Mouse (Mus musculus): ENCODE measurements around the gene Lfng. TPM values are rescaled to one million over a fixed set of nuclear protein-coding genes. Genes with fewer than 3 reads are reported as not detected.

Gene Lfng
- polyA plus RNA-seq, 1 experiment from 2014 or later: 16.7 TPM

DNA sequence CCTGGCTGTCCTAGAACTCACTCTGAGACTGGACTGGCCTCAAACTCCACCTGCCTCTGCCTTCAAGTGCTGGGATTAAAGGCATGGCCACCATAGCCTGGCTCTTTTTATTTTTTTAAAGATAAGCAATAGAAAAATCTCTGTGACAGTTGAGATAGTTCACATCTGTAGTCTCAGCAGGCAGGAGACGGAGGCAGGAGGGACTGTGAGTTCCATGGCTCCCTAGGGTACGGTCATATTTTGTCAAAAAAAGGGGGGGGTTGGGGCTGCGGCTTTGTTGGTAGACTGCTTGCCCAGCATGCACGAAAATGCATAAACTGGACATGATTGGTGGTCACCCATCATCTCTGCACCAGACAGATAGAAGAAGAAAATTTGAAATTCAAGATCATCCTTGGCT is 35.9 kb upstream of the Lfng start:
- WGBS: 32% methylated on average over 4 of the region's 4 CpGs
- Histone ChIP-seq H3K36me3 (no peaks in the 10 kb centered on the region), H3K9me3 (replicated peaks) (no peaks in the 10 kb centered on the region), H3K4me3 (replicated peaks) (no peak overlapping the region), H3K9ac (replicated peaks) (no peak overlapping the region), H3K4me1 (peaks cover 18% of the 10 kb centered on the region), H3K4me2 (no peak overlapping the region), H3K27ac (replicated peaks) (no peak overlapping the region), H3K27me3 (replicated peaks) (no peaks in the 10 kb centered on the region)
- no peak for ATAC-seq (ENCODE audit: low FRiP score)

GRCm38 (mm10) chr5:140571673-140572072 is 35.4 kb upstream of the Lfng start:
- Histone ChIP-seq H3K9ac (replicated peaks) (no peak overlapping the region), H3K27me3 (replicated peaks) (no peaks in the 10 kb centered on the region), H3K4me1 (peaks cover 18% of the 10 kb centered on the region), H3K36me3 (no peaks in the 10 kb centered on the region), H3K4me2 (no peak overlapping the region), H3K4me3 (replicated peaks) (no peak overlapping the region), H3K27ac (replicated peaks) (no peak overlapping the region), H3K9me3 (replicated peaks) (no peaks in the 10 kb centered on the region)
- WGBS: 34% methylated on average over 10 of the region's 10 CpGs
- no peak for ATAC-seq (ENCODE audit: low FRiP score)

- no peak for ATAC-seq (ENCODE audit: low FRiP score)
- H3K4me1 ChIP-seq: peaks cover 12% of the 10 kb centered on the region
- H3K4me3 ChIP-seq (replicated peaks): no peak overlapping the region
- no peaks in the 10 kb centered on the region for H3K27me3 ChIP-seq (replicated peaks)
- H3K27ac ChIP-seq (replicated peaks): no peak overlapping the region
- H3K4me2 ChIP-seq: no peak overlapping the region
- no peaks in the 10 kb centered on the region for H3K9me3 ChIP-seq (replicated peaks)
- WGBS: 80% methylated on average over 6 of the region's 6 CpGs
- no peaks in the 10 kb centered on the region for H3K36me3 ChIP-seq
- no peak overlapping the region for H3K9ac ChIP-seq (replicated peaks)
These were observed 34.5 kb upstream of the Lfng start for GRCm38 (mm10) chr5:140572611-140573010.

GRCm38 (mm10) chr5:140575381-140575866 is 31.7 kb upstream of the Lfng start:
- H3K36me3 ChIP-seq: no peaks in the 10 kb centered on the region
- H3K4me3 ChIP-seq (replicated peaks): no peak overlapping the region
- no peak overlapping the region for H3K27ac ChIP-seq (replicated peaks)
- H3K4me1 ChIP-seq: peaks cover 8% of the 10 kb centered on the region
- WGBS: 73% methylated on average over 5 of the region's 5 CpGs
- H3K9me3 ChIP-seq (replicated peaks): no peaks in the 10 kb centered on the region
- no peaks in the 10 kb centered on the region for H3K27me3 ChIP-seq (replicated peaks)
- H3K9ac ChIP-seq (replicated peaks): no peak overlapping the region
- ATAC-seq (ENCODE audit: low FRiP score): no peak
- H3K4me2 ChIP-seq: no peak overlapping the region

DNA sequence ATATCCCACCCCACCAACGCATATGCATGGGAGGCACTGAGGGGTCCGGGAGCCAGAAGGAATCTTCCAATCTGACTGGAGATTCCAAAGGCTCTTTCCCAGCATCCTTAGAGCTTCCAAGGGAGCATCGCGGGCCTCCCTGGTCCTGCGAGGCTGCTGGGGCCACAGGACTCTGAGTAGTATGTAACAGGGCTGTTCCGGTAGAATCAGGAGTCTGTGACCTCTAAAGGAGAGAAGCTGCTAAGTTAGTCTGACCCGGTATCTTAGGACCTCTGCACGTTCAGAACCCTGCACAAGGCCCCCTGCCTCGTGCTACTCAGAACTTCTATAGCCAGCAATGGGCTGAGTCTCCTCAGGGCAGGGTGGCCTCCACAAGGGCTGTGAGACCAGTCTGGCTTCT is 27.9 kb upstream of the Lfng start:
- no peak for ATAC-seq (ENCODE audit: low FRiP score)
- Histone ChIP-seq H3K36me3 (no peaks in the 10 kb centered on the region), H3K27ac (replicated peaks) (no peak overlapping the region), H3K9me3 (replicated peaks) (no peaks in the 10 kb centered on the region), H3K4me1 (peaks cover 26% of the 10 kb centered on the region), H3K4me2 (no peak overlapping the region), H3K27me3 (replicated peaks) (no peaks in the 10 kb centered on the region), H3K9ac (replicated peaks) (no peak overlapping the region), H3K4me3 (replicated peaks) (no peak overlapping the region)
- WGBS: 22% methylated on average over 9 of the region's 9 CpGs

DNA sequence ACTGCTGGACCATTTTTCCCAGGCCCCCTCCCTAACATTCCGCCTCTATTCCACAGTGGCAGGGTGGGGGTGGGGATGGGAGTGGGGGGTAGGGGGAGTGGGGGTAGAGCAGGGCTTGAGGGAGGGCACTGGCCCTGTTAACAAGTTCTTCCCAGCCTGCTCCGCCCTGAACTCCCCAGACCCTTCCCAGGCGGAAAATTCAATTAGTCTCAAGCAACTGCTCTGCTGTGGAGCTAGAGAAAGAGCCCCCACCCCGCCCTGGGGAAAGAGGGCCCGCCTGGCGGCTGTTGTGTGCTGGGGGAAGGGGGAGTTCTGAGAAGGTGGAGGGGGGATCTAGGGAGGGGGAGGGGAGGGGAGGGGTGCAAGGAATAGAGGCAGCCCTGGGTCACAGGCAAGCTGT is 27.3 kb upstream of the Lfng start:
- 14% methylated on average over 6 of the region's 6 CpGs for WGBS
- peak; percentile 12; the same call in 1 of the 2 replicates for ATAC-seq (ENCODE audit: low FRiP score)
- H3K27me3 ChIP-seq (replicated peaks): no peaks in the 10 kb centered on the region
- H3K27ac ChIP-seq (replicated peaks): no peak overlapping the region
- H3K4me3 ChIP-seq (replicated peaks): no peak overlapping the region
- no peak overlapping the region for H3K9ac ChIP-seq (replicated peaks)
- no peaks in the 10 kb centered on the region for H3K9me3 ChIP-seq (replicated peaks)
- H3K4me2 ChIP-seq: no peak overlapping the region
- no peaks in the 10 kb centered on the region for H3K36me3 ChIP-seq
- peaks cover 27% of the 10 kb centered on the region for H3K4me1 ChIP-seq

DNA sequence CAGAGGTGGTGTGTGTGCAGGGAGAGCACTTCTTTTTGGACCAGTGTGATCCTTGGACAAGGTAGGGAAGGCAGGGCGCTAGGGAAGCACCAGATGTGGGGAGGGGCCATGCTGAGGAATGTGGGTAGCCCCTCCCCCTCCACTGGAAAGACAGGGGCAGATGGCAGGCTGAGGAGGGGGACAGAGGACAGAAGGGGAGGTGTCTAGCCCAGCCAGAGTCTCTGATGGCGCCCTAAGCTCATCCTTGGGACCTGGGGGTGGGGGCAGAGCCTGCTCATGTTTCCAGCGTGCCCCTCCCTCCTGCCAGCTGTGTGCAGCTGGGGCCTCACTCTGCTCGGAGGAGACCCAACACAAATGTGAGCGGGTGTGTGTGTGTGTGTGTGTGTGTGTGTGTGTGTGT is 25.6 kb upstream of the Lfng start:
- H3K4me3 ChIP-seq (replicated peaks): no peak overlapping the region
- 6% methylated on average over 5 of the region's 5 CpGs for WGBS
- H3K9ac ChIP-seq (replicated peaks): no peak overlapping the region
- no peaks in the 10 kb centered on the region for H3K9me3 ChIP-seq (replicated peaks)
- H3K27ac ChIP-seq (replicated peaks): no peak overlapping the region
- H3K4me2 ChIP-seq: no peak overlapping the region
- H3K4me1 ChIP-seq: peaks cover 27% of the 10 kb centered on the region
- H3K27me3 ChIP-seq (replicated peaks): no peaks in the 10 kb centered on the region
- ATAC-seq (ENCODE audit: low FRiP score): no peak
- no peaks in the 10 kb centered on the region for H3K36me3 ChIP-seq

DNA sequence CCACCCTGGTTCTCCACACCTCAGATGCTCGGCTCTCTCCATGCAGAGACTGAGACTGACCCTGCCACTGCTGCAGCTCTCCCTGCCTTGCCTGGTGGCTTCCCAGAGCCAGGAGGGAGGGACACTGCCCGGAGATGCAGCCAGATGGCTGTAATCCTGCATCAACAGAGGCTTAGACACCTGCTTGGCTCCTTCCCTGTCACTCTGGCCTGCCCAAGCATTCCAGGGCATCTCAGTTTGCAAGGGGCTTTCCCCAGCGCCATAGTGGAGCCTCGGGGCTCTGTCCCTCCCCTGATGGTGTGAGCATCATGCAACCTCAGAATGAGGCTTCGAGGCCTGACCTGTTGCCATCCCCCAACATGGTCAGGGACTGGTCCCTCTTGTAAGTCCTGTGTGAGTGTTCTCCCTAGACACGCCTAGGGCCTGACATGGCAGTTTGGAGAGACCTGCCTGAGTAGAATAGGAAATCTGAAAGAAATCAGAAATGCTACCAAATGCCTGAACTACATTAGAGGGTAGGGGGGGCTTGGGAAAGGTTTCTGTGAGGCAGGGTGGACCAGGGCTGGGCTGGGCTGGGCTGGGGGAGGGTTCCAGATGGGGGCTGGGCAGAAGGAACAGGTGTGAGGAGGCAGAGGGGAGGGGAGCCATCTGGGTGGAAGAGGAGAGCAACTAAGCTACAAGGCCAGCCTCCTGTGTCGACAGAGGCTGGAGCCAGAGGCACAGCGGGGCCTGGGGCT is 24.0 kb upstream of the Lfng start:
- no peak overlapping the region for H3K9ac ChIP-seq (replicated peaks)
- H3K9me3 ChIP-seq (replicated peaks): no peaks in the 10 kb centered on the region
- no peak for ATAC-seq (ENCODE audit: low FRiP score)
- no peak overlapping the region for H3K27ac ChIP-seq (replicated peaks)
- H3K4me3 ChIP-seq (replicated peaks): no peak overlapping the region
- peaks cover 27% of the 10 kb centered on the region for H3K4me1 ChIP-seq
- H3K36me3 ChIP-seq: no peaks in the 10 kb centered on the region
- WGBS: 25% methylated on average over 8 of the region's 8 CpGs
- H3K27me3 ChIP-seq (replicated peaks): no peaks in the 10 kb centered on the region
- H3K4me2 ChIP-seq: no peak overlapping the region

DNA sequence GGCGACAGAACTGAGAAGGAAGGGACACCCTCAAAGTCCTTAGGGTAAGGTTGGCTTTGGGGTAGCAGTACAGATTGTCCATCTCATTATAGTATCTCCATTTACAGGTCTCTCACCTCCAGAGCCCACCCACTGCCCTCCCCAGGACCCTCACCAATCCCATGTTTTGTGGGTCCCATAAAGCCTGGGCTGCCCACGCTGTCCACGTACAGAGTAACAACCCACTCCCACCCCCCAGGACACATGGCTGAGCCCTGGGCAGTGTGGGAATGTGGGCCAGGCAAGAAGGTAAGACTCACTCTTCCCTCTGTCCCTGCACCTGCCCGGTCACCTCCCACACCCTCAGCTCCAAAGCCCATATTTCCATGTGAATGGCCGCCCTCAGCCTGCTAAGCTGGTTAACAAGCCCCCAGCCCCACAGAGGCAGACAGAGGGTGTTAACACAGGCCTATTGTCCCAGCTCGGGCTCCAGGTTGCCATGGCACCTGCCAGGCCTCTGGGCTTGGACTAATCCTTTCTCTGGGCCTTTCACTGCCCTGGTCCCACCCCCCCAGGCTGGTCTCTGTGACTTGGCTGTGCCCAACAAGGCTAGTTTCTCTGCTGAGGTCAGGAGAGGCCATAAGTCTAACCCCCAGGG is 23.3 kb upstream of the Lfng start:
- Histone ChIP-seq H3K4me1 (peaks cover 27% of the 10 kb centered on the region), H3K9ac (replicated peaks) (no peak overlapping the region), H3K4me2 (no peak overlapping the region), H3K9me3 (replicated peaks) (no peaks in the 10 kb centered on the region), H3K4me3 (replicated peaks) (no peak overlapping the region), H3K27me3 (replicated peaks) (no peaks in the 10 kb centered on the region), H3K36me3 (no peaks in the 10 kb centered on the region), H3K27ac (replicated peaks) (no peak overlapping the region)
- 14% methylated on average over 6 of the region's 6 CpGs for WGBS
- ATAC-seq (ENCODE audit: low FRiP score): no peak; the same call in 1 of the 2 replicates

DNA sequence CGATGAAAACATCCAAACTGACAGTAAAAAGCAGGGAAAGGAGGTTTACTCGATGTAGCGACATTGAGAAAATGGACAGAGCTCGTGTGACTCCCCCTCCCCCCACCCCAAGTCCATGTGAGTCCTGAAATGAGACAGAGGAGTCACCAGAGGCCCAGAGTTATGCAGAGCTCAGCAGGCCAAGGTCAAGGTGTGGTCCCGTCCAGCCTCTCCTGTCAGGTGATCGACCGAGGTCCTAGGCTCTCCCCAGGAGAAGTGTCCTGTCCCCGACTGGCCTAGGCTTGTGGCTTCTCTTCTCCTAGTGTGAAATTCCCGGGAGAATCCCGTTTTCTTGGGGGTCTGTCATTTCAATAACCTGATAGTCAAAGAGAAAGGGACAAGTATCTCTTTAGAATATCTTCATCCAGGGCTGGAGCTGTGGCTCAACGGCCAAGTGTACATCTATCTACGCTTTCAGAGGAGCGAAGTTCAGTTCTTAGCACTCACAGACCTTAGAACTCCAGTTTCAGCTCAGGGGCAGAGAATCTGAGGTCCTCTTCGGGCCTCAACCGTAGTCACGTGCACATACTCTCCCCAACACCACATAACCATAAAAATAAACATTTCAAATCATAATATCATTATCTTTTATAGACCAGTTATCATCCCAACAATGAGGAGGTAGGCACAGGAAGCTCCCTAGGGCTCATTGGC is 17.9 kb upstream of the Lfng start:
- Histone ChIP-seq H3K4me1 (0 out of 2 replicates have a peak, but pooled peaks cover under 1% of the 10 kb centered on the region), H3K4me2 (no peak overlapping the region), H3K36me3 (no peaks in the 10 kb centered on the region), H3K4me3 (replicated peaks) (no peak overlapping the region), H3K27ac (replicated peaks) (no peak overlapping the region), H3K9me3 (replicated peaks) (no peaks in the 10 kb centered on the region), H3K9ac (replicated peaks) (no peak overlapping the region), H3K27me3 (replicated peaks) (no peaks in the 10 kb centered on the region)
- no peak for ATAC-seq (ENCODE audit: low FRiP score)
- 93% methylated on average over 16 of the region's 16 CpGs for WGBS

- Histone ChIP-seq H3K27ac (replicated peaks) (no peak overlapping the region), H3K4me2 (no peak overlapping the region), H3K9ac (replicated peaks) (no peak overlapping the region), H3K9me3 (replicated peaks) (no peaks in the 10 kb centered on the region), H3K27me3 (replicated peaks) (no peaks in the 10 kb centered on the region), H3K4me1 (no peaks in the 10 kb centered on the region), H3K36me3 (no peaks in the 10 kb centered on the region), H3K4me3 (replicated peaks) (no peak overlapping the region)
- no peak for ATAC-seq (ENCODE audit: low FRiP score)
- 65% methylated on average over 5 of the region's 5 CpGs for WGBS
These were observed 12.3 kb upstream of the Lfng start for GRCm38 (mm10) chr5:140594846-140595245.

GRCm38 (mm10) chr5:140596426-140596825 is 10.7 kb upstream of the Lfng start:
- Histone ChIP-seq H3K4me3 (replicated peaks) (no peak overlapping the region), H3K9ac (replicated peaks) (no peak overlapping the region), H3K9me3 (replicated peaks) (no peaks in the 10 kb centered on the region), H3K27me3 (replicated peaks) (no peaks in the 10 kb centered on the region), H3K27ac (replicated peaks) (no peak overlapping the region), H3K36me3 (no peaks in the 10 kb centered on the region), H3K4me2 (no peak overlapping the region), H3K4me1 (no peaks in the 10 kb centered on the region)
- 73% methylated on average over 3 of the region's 3 CpGs for WGBS
- ATAC-seq (ENCODE audit: low FRiP score): no peak

All from neural tube, embryonic 15.5 days (tissue).